Mouse (Mus musculus) midbrain, embryonic 11.5 days (tissue): ENCODE measurements at regions not wholly inside any gene's neighbourhood (a gene's known extent, or its start where the extent isn't known, plus 50 kb on each side); places are given as distances from the start of the nearest gene placed in this dataset.

Source experiments
- ATAC-seq: fragments of 200-750 bp; cut with Nextera tagmentation; 2 replicates; pipeline ENCODE4 v1.8.0; 2017; ENCODE audit warnings: moderate TSS enrichment, moderate library complexity; ENCODE audit not compliant: low FRiP score
- DNase-seq: peaks from one replicate; pipeline ENCODE4 v3.0.0; 2015; ENCODE audit warnings: low spot score; ENCODE audit errors: missing footprints
- H3K27ac ChIP-seq: fragments of 300-500 bp; sonication (generic); 2 replicates; pipeline ENCODE4 v1.5.1; 2014; ENCODE audit warnings: low read depth, low read length
- H3K27me3 ChIP-seq: fragments of 300-500 bp; sonication (generic); 2 replicates; pipeline ENCODE4 v1.6.1; 2014; ENCODE audit warnings: mild to moderate bottlenecking, low read length, moderate library complexity, mixed read lengths; ENCODE audit not compliant: control insufficient read depth, insufficient read depth
- H3K36me3 ChIP-seq: fragments of 300-500 bp; sonication (generic); 2 replicates; pipeline ENCODE4 v1.6.1; 2014; ENCODE audit warnings: mild to moderate bottlenecking, low read length, moderate library complexity, mixed read lengths; ENCODE audit not compliant: control insufficient read depth, insufficient read depth
- H3K4me1 ChIP-seq: fragments of 300-500 bp; sonication (generic); 2 replicates; pipeline ENCODE4 v1.6.1; 2014; ENCODE audit warnings: low read length; ENCODE audit not compliant: control insufficient read depth, insufficient read depth
- H3K4me2 ChIP-seq: fragments of 300-500 bp; sonication (generic); 2 replicates; pipeline ENCODE4 v1.6.1; 2014; ENCODE audit warnings: mild to moderate bottlenecking, moderate library complexity
- H3K4me3 ChIP-seq: fragments of 300-500 bp; sonication (generic); 2 replicates; pipeline ENCODE4 v1.5.1; 2014; ENCODE audit warnings: low read depth, low read length
- H3K9ac ChIP-seq: fragments of 300-500 bp; sonication (generic); 2 replicates; pipeline ENCODE4 v1.6.1; 2014; ENCODE audit warnings: low read length
- H3K9me3 ChIP-seq: fragments of 300-500 bp; sonication (generic); 2 replicates; pipeline ENCODE4 v1.6.1; 2016; ENCODE audit warnings: low read length; ENCODE audit not compliant: control insufficient read depth
- WGBS: fragments of 180-500 bp; shearing (Covaris S2); extraction: QIAGEN DNeasy Blood & Tissue Kit; methylation state at CpG from one replicate; pipeline ENCODE4 v1.1.7; 2014; 5-methylcytosine and 5-hydroxymethylcytosine counted together

- Histone ChIP-seq H3K27ac (no peak overlapping the region), H3K27me3 (no peaks in the 10 kb centered on the region), H3K4me2 (no peak overlapping the region), H3K9ac (no peak overlapping the region), H3K4me1 (no peaks in the 10 kb centered on the region), H3K9me3 (0 out of 2 replicates have a peak, but pooled peaks cover 3% of the 10 kb centered on the region), H3K4me3 (no peak overlapping the region), H3K36me3 (no peaks in the 10 kb centered on the region)
- DNase-seq (peak; percentile 67), ATAC-seq (no peak)
- WGBS, result 87% methylated on average over 6 of the region's 6 CpGs
These were observed 158.3 kb upstream of the Gm10131 start for GRCm38 (mm10) chr8:34269848-34270247.

- no peak for ATAC-seq
- Histone ChIP-seq H3K9ac (no peak overlapping the region), H3K36me3 (no peaks in the 10 kb centered on the region), H3K4me2 (no peak overlapping the region), H3K27ac (no peak overlapping the region), H3K4me3 (no peak overlapping the region), H3K27me3 (no peaks in the 10 kb centered on the region), H3K4me1 (no peaks in the 10 kb centered on the region), H3K9me3 (0 out of 2 replicates have a peak, but pooled peaks cover 3% of the 10 kb centered on the region)
- DNase-seq, result peak; percentile 76
- WGBS, result 95% methylated on average over 18 of the region's 18 CpGs
These were observed 157.4 kb upstream of the Gm10131 start for GRCm38 (mm10) chr8:34268806-34269520.

DNA sequence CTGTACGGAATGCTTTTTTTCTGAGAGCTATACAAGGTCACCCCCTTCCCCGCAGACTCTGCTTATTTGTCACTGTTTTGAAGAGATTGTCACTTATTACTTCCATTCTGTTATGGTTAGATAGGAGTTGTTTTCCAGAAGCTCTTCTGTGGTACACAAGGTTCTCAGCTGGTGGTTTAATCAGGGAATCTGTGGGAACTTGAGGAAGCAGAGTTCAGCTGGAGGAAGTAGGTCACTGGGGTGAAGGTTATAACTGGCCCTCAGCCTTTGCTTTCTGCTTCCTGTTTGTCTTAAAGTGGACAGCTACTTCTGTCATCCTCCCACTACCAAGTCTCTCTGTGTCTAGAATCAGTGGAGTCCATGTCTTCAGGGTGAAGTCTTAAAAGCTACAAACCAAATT, 143.4 kb upstream of the Gm10131 start:
- no peaks in the 10 kb centered on the region for H3K36me3 ChIP-seq
- no peak overlapping the region for H3K4me2 ChIP-seq
- no peaks in the 10 kb centered on the region for H3K9me3 ChIP-seq
- ATAC-seq (no peak), DNase-seq (peak; percentile 39)
- WGBS, result 82% methylated on average over 2 of the region's 2 CpGs
- no peak overlapping the region for H3K9ac ChIP-seq
- H3K4me1 ChIP-seq, result peaks cover 5% of the 10 kb centered on the region
- no peak overlapping the region for H3K27ac ChIP-seq
- no peak overlapping the region for H3K4me3 ChIP-seq
- no peaks in the 10 kb centered on the region for H3K27me3 ChIP-seq

GRCm38 (mm10) chr8:34251934-34252333, 140.4 kb upstream of the Gm10131 start:
- H3K4me2 ChIP-seq, result no peak overlapping the region
- no peaks in the 10 kb centered on the region for H3K27me3 ChIP-seq
- WGBS, result 93% methylated on average over 7 of the region's 7 CpGs
- no peaks in the 10 kb centered on the region for H3K36me3 ChIP-seq
- no peak for DNase-seq
- H3K9me3 ChIP-seq, result no peaks in the 10 kb centered on the region
- H3K9ac ChIP-seq, result no peak overlapping the region
- ATAC-seq, result no peak
- H3K27ac ChIP-seq, result no peak overlapping the region
- no peak overlapping the region for H3K4me3 ChIP-seq
- H3K4me1 ChIP-seq, result peaks cover 5% of the 10 kb centered on the region

DNA sequence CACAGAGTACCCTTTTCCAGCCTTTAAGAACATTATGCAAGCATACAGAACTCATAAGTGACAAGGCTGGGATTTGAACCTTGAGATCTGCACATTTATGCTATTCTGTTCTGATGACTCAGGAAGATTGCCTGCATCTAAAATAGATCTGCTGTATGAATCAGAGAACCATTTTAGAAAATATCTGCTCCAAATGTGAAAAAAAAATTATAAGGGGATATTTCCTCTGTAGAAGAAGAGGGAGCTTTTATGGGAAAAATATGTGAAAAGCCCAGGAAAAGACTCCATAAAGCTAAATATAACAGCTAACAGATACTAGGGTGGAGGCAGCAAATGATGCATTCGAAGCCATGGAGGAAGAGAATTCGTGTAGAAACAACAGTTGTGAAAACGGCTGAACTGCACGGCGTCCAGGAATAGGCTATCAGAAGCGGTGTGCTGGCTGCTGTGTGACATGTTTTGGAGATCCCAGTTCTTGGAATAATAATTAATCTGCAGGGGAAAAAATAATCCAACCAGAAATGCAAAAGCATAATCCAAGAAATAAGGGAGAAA, 127.9 kb upstream of the Gm10131 start:
- no peaks in the 10 kb centered on the region for H3K27me3 ChIP-seq
- ATAC-seq (no peak), DNase-seq (no peak)
- no peaks in the 10 kb centered on the region for H3K36me3 ChIP-seq
- 89% methylated on average over 6 of the region's 6 CpGs for WGBS
- H3K4me3 ChIP-seq, result no peak overlapping the region
- H3K27ac ChIP-seq, result no peak overlapping the region
- H3K4me2 ChIP-seq, result no peak overlapping the region
- no peaks in the 10 kb centered on the region for H3K4me1 ChIP-seq
- no peak overlapping the region for H3K9ac ChIP-seq
- no peaks in the 10 kb centered on the region for H3K9me3 ChIP-seq

DNA sequence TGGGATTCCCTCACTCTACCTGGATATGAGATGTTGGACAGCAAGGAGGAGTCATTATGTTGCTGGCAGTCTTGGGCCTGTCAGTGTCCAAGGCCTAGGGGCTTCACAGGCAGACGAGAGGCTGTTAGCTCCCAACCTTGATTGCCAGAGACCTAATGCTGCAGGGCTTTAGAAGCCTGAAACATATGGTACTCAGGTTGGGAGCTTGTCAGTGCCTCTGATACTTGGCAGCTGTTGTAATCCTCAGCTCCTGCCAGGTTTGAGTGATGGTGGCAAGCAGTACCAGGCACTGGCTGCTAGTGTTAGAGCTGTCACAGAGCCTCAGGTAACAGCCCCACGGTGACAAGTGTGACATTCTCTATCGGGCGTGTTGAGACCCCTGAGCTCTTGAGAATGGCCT, 122.2 kb upstream of the Gm10131 start:
- no peak overlapping the region for H3K9ac ChIP-seq
- H3K4me2 ChIP-seq, result no peak overlapping the region
- H3K9me3 ChIP-seq, result no peaks in the 10 kb centered on the region
- H3K27me3 ChIP-seq, result no peaks in the 10 kb centered on the region
- H3K27ac ChIP-seq, result no peak overlapping the region
- H3K36me3 ChIP-seq, result no peaks in the 10 kb centered on the region
- WGBS, result 86% methylated on average over 4 of the region's 4 CpGs
- ATAC-seq (no peak), DNase-seq (no peak)
- no peak overlapping the region for H3K4me3 ChIP-seq
- H3K4me1 ChIP-seq, result no peaks in the 10 kb centered on the region

DNA sequence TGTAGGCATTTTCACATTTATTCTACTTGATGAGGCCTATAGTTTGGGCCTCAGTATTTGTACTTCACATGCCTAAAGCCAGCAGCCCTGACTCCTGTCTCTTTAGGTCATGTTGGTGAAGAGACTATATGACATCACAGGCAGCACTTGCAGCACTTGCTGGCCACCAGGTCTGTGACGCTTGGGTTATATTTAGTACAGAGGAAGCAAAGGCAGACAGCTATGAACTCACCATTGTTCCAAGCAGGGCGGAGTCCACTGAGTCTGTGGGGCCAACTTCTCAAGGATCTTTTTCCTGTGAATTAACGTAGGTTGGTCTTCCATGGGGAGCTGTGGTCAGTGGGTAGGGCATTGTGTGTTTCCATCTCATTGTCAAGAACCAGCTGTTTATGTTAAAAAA, 117.9 kb upstream of the Gm10131 start:
- Histone ChIP-seq H3K4me1 (no peaks in the 10 kb centered on the region), H3K27ac (no peak overlapping the region), H3K36me3 (no peaks in the 10 kb centered on the region), H3K4me3 (no peak overlapping the region), H3K4me2 (no peak overlapping the region), H3K9ac (no peak overlapping the region), H3K9me3 (no peaks in the 10 kb centered on the region), H3K27me3 (no peaks in the 10 kb centered on the region)
- no peak for DNase-seq
- WGBS, result 82% methylated on average over 3 of the region's 3 CpGs
- ATAC-seq, result no peak

- no peak overlapping the region for H3K4me2 ChIP-seq
- no peak for ATAC-seq
- no peak for DNase-seq
- no peak overlapping the region for H3K9ac ChIP-seq
- 75% methylated on average over 17 of the region's 17 CpGs for WGBS
- H3K36me3 ChIP-seq, result no peaks in the 10 kb centered on the region
- no peaks in the 10 kb centered on the region for H3K9me3 ChIP-seq
- no peak overlapping the region for H3K27ac ChIP-seq
- H3K4me1 ChIP-seq, result no peaks in the 10 kb centered on the region
- no peaks in the 10 kb centered on the region for H3K27me3 ChIP-seq
- no peak overlapping the region for H3K4me3 ChIP-seq
These were observed 113.7 kb upstream of the Gm10131 start for GRCm38 (mm10) chr8:34225011-34225890.

DNA sequence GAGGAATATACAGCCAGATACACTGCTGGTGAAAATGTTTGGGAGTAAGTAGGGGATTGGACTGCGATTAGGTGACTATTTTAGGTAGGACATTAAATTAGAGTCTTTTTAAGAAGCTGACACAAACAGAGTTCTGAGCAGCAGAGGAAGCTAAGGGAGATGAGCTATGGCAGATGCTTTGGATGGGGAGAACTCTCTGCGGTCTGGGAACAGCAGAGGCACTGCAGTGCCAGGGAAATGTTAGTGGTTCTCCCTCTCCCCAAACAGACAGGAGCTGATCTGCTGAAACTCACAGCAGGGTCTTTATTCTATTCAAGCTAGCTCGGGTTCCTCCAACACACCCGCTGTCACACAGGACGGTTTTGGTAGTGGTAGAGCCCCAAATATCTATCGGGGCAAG, 110.7 kb upstream of the Gm10131 start:
- Histone ChIP-seq H3K9ac (no peak overlapping the region), H3K27me3 (no peaks in the 10 kb centered on the region), H3K27ac (no peak overlapping the region), H3K4me2 (no peak overlapping the region), H3K36me3 (no peaks in the 10 kb centered on the region), H3K9me3 (no peaks in the 10 kb centered on the region), H3K4me3 (no peak overlapping the region), H3K4me1 (no peaks in the 10 kb centered on the region)
- 72% methylated on average over 6 of the region's 6 CpGs for WGBS
- DNase-seq, result no peak
- ATAC-seq, result no peak
